ENCODE assay signal across 8 mouse cellular contexts in genomic region chr10:111600677-111601099, GRCm38 (mm10).
DNase-seq lines count a peak whose midpoint lies in the region; ATAC-seq lines count a peak whose summit lies in the region.

No protein-coding gene starts in this region.

- H3K4me1 ChIP-seq in lung, embryonic 15.5 days: peaks cover 49% of the 10 kb centered on the region

- peak overlapping the region; percentile 74 for H3K27ac ChIP-seq in lung, embryonic 15.5 days

- H3K36me3 ChIP-seq in lung, embryonic 15.5 days: no peaks in the 10 kb centered on the region

- no peak overlapping the region for H3K4me3 ChIP-seq in lung, embryonic 15.5 days

- peak overlapping the region; percentile 7; the same call in 1 of the 2 replicates for H3K4me2 ChIP-seq in lung, embryonic 15.5 days

- peak; percentile 93 for ATAC-seq in lung, embryonic 15.5 days (ENCODE audit: borderline replicate concordance, extremely low read depth, low FRiP score, low TSS enrichment)

- no peaks in the 10 kb centered on the region for H3K27me3 ChIP-seq in lung, embryonic 15.5 days

- 0% methylated on average over 2 of the region's 2 CpGs for WGBS in lung, embryonic 15.5 days

- peak; percentile 84 for DNase-seq in 3134 (ENCODE audit: extremely low read depth, insufficient read length, low spot score)
- DNase-seq in adrenal gland, postnatal 36 days: peak; percentile 93 to 94
- DNase-seq in frontal cortex, postnatal 14 days (ENCODE audit: low spot score in 2 of 2): peak; percentile 33 to 53
- DNase-seq in heart, postnatal 4 days: peak; percentile 95
- DNase-seq in layer of hippocampus, adult 9-11 months: peak; percentile 59
- DNase-seq in retina, postnatal 1 day: peak; percentile 48
- DNase-seq in yolk sac, embryonic 10.5 days (ENCODE audit: low spot score): peak; percentile 44

- no peaks in the 10 kb centered on the region for H3K9me3 ChIP-seq in lung, embryonic 15.5 days

- H3K9ac ChIP-seq in lung, embryonic 15.5 days: no peak overlapping the region

Comparison
In these comparisons a context has a peak if more than half of its experiments do, and no peak if none do; other contexts are left out.
1. DNase-seq: peak in every context shown above with its lines; median percentile 95 in heart, postnatal 4 days; 94 in adrenal gland, postnatal 36 days; 84 in 3134; 59 in layer of hippocampus, adult 9-11 months; 48 in retina, postnatal 1 day; 44 in yolk sac, embryonic 10.5 days; 43 in frontal cortex, postnatal 14 days.